Mouse (Mus musculus) liver (tissue): ENCODE data around the gene Ift140.

Source experiments
- DNase-seq: peaks from one replicate; pipeline ENCODE4 v3.0.0-alpha.2; 2020; ENCODE audit warnings: mixed read lengths

The Ift140 gene

DNA sequence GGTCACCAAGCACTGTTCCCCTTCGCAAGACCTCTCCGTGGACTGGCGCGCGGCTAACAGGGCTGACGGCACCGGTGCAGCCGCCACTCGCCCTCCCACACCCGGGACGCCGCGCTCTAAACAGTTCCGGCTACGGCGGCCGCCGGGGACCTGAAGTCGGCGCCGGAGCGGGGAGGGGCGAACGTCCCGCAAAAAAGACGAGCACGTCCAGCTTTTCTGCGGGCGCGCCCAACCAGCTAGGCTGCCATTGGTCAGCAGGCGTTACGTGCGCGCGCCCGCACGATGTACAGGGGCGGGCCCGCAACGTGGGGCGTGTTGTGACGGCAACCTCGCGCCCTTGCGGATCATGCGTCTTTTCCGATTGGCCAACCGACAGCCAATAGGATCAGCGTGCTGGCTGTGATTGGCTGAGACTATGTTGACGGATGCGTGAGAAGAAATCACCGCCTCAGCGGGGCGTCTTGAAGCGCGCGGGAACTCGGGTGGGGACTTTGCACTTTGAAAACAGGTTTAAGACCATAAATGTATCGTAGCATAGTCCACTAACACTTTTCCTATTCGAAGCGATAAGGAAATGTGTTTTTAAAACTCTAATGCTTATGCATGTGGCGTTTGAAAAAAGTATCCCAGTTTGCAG, at the start of gene Ift140, which contains the start of gene Cramp1l:
Gene Ift140, plus strand, starts transcription at position 431 of the 637 bp plus-strand sequence.
Gene Cramp1l, minus strand, starts transcription at position 134 of the 637 bp plus-strand sequence.
- peak; percentile 99 for DNase-seq

DNA sequence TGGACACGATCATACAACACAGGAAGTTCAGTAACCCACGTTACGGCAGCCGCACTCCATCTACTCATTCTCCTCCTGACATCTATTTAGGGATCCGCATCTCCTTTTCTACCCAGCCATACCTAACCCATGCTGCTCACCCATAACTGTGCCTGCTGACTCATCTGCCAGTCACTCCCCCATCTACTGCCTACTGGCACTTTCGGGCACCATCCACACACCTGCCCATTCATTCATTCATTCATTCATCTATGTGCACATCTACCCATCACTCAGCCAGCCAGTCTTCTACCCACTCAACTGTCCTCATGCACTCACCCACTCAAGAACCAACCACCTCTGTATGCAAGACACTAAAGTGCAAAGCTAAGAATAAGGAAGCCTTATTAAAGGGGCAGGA, 28.7 kb upstream of the Ift140 start:
- no peak for DNase-seq

DNA sequence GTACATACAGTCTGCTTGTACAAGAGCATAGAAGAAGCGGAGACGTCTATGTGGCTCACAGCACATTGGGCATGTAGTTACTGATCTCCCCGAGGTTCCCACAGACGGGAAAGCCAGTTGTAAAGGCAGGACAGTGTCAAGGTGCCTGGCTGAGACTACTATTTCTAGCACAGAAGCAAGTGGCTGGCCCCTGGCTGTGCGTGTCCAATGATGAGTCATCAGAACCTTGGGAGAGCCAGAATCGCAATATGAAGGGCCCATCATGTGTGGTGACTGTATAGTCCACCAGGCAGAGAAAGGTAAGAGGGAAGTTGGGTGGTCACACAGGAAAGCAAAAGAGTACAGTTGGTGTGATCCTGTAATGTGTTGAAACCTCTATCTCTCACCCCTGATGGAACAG, 21.2 kb upstream of the Ift140 start:
- no peak for DNase-seq

DNA sequence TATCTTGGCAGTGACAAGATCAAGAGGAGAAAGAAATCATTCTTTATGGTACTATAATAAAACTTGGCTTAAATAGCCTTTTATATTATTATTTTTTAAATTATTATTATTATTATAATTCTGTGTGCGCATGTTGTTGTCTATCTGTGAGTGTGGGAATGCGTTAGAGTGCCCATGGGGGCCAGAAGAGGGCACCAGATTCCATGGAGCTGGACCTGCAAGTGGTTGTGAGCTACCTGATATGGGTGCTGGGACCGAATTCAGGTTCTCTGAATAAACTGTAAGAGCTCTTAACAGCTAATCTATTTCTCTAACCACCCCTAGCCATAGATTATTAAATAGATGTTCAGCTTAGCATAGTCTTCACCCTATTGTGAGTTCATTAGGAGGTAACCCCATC, 10.8 kb upstream of the Ift140 start:
- DNase-seq: no peak

DNA sequence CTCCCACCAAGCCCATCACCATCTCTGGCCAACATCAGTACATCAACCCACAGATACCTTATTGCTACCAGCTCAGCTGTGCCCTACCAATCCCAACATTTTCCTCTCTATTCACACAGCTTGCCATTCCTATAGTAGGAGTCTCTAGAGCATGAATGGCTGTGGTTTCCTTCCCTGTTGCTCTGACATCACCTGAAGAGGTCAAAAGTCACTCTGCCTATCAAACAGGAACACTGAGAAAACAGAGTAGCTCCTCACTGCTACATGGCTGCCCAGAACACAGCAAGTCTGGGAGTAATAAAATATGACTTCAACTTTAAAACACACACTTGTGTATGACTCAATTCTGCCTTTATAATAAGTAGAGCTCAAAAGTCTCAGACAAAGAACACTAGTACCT, 8.4 kb upstream of the Ift140 start:
- no peak for DNase-seq

DNA sequence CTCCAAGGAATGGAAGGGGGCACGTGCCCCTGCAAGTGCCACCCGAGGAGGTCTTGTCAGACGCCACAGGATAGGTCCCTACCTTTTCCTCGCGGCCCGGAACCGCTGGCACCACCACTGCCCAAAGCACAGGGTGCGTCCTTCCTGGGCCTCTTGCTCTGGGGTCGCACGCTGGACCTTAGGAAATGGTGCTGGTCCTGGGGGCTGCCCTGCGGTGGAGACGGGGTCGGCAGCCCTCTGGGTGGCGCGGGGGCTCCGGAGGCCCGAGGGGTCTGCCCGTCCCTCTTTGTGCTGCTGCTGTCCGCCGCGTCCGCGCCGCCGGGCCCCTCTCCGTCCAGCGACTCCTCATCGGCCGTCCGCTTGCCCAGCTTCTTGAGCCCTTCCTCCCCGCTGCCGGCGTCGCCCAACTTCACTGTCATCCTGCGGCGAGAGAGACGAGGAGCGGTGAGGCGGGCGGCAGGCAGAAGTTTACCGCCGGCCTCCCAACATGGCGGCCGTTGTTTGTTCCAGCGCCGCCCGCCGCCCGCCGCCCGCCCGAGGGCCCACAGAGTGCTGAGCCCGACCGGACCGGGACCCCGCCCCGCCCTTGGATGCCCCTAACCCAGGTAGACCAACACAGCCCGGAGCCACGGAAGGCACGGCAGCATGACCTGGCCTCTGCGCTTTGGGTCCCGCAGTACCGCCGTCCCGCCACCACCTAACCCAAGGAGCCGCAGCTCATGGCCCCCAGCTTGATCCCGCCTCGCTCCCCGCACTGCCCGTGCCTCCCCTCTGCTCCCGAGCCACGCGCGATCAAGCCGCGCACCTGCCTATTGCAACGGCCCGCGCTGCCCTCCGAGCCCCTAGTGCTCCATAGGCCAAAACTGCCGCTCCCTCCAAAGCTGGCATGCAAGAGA, 2.0 kb upstream of the Ift140 start:
- DNase-seq: peak; percentile 69

DNA sequence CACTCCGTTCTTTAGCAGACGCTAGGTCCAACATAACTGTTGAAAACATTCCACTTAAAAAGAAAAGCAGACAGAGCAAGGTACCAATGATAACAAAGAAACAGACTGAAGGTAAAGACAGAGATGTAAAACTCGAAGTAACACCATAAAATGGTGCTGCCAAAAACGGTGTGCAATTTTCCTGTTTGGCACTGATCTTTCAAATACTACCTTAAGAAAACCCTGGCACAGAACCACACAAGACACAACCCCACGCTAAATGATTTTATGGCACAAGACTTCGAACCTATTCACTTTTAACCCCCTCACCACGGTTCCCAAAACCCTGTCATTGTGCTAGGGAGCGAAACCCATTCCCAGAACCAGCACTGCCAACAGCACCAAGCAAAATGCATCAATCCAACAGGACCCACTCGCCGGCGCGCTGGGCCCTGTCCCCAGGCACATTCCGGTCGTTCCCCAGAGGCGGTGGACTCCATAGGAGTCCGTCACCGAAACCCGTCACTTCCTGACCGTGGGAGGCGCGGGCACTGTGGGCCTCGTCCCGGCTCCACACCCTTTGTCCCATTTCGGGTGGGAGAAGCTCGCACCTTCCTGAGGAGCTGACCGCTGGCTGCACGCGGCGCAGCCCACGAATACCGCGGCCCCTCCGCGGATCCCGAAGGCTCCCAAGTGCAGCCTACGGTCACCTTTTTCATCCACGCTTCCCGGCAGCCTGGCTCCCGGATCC, 879 bp upstream of the Ift140 start:
- DNase-seq: peak; percentile 62

DNA sequence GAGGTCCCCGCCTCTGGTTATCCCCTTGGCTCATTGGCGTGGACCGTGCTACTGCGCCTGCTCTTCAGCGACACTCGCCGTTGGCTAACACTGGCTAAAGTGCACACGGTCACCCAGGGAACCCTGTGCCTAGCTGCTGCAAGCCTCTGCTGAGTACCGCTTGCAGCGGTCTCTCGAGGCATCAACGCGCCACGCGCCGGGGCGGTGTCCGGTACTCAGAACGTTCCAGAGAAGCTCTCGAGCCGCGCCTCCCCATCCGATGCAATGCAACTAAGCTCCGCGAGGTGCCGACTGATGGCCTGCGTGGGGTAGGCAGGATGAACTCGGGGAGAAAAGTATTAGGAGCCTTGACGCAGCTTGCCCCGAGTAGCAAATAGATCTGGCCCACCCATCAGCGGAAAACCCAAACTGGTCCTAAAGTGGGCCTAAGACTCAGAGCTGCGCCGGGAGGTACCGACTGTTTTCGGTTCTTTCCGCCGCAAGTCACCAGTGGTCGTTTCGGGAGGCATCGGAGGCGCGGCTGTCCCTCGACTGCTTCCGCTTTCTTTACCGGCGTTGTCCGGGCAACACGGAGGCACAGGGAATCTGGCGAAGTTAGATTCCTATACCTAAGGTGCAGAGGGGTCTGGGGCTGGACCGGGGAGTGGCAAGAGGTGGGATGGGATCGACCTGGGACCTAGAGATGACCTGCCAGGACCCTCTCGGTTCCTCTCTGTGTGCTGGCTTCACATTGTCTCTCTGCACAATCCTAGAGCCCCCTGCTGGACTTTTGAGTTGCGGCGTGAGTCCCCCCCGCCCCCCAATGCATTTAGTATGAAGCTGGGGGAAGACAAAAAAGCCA, 627 bp downstream of the Ift140 start:
- peak; percentile 84 for DNase-seq

DNA sequence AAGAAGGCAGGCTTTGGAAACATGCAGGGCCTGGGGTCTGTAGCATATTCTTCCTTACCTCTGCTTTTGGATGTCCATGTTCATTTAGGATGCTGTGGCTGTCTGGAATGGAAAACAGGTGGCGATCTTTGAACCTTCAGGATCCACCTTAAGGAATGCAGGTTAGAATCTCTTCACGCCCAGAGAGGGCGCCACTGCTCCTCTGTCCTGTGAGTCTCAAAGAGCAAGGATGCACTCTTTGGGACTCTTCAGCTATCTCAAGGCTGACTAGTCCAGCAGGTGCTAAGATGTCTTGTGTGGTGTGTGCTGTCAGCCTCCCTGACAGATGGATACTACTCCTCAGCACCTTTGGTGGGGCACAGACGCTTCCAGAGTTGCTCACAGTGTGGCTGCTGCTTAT, 20.3 kb downstream of the Ift140 start:
- DNase-seq: peak; percentile 42

DNA sequence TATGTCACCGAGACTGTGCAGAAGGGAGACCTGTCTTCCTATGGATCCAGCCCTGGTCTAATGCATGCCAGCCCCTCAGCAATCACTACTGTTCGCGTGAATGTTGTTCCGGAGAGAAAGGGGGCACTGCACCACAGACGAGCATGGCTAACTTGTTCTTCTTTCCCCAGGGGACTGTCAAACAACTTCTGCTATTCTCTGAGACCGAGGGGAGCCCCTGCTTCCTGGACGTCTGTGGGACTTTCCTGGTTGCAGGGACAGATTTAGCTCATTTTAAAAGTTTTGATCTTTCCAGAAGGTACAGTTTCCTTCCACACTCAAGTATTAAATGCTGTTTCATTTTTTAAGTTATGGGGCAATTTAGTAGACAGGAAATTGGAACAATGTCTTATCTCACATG, 29.0 kb downstream of the Ift140 start:
- DNase-seq: no peak

DNA sequence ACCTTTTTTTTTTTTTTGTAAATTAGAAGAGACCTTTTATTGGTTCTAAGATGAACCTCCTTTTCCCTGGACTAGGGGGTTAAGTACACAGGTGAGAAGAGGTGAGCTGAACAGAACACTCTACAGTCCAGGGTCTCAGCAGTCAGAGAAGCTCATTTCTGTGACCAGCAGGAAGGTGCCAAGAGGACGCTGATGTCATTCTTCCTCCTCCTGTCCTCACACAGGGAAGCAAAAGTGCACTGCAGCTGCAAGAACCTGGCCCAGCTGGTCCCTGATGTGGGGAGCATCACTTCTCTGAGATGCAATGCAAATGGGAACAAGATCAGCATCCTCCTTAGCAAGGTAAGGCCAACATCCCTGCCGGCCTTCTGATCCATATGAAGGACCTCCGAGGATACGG, 29.4 kb downstream of the Ift140 start:
- DNase-seq: no peak

DNA sequence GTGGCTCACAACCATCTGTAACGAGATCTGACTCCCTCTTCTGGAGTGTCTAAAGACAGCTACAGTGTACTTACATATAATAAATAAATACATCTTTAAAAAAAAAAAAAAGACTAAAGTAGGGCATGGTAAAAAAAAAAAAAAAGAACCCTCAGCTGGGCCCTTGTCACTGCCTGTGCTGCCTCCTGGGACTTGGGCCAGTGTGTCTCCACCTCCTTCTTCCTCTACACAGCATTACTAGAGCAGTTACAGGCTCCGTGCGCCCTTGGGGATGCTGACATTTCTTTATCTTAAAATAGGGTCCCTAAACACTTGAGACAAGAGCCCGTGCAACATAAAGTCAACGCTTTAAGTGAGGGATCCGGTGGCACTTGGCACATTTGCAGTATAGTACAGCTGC, 31.3 kb downstream of the Ift140 start:
- DNase-seq: no peak

DNA sequence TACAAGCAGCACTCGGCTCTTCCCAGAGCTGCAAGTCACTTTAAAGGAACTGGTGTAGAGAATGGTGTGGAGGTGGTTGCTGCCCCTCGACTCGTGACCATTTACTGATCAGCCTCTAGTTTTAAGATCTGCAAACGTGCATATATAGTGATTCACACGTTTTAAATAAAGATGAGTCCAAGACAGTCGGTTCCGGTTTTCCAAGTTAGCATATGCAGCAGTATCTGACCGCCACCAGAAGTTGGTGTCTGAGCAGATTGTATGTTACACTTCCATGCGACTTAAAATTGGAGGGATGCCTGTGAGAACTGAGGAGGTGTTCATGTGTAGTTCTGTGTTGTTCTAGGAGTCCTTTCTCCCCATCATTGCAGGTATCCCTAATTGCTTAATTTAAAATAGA, 37.4 kb downstream of the Ift140 start:
- DNase-seq: no peak

DNA sequence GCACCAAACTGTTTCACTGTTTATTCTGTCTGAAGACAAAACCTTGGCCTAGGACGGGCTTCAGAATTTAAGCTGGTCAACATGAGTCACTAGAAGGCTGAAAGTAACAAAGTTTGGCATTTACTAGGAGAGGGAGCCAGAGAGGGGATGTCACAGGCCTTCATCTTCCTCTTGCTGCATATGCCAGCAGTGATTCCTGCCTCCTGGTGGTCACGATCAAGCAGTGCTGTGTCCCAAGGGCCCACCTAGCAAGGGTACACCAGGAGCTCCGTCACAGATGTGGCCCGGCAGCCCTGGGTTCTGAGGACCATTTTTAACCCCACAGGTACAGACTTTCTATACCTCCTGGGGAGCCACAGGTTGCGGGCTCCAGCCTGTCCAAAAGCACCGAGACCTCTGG, 41.2 kb downstream of the Ift140 start:
- no peak for DNase-seq

DNA sequence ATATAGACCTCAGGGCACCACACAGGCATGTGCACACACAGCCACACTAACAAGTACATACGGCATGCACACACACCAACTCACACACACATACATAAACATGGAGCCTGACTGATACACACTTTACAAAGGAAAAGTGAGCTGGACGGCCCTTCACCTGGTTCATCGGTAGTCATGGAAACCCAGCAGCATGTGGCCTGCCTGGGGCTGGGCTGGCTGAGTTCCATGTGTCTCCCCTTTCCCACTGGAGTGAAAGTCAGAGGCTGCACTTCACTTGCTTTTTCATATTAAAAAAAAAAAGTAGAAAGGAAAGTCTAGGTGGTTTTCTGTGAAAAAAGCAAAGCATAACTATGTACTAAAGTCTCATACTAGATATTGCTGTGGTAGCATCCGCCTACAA, 47.4 kb downstream of the Ift140 start:
- DNase-seq: no peak

DNA sequence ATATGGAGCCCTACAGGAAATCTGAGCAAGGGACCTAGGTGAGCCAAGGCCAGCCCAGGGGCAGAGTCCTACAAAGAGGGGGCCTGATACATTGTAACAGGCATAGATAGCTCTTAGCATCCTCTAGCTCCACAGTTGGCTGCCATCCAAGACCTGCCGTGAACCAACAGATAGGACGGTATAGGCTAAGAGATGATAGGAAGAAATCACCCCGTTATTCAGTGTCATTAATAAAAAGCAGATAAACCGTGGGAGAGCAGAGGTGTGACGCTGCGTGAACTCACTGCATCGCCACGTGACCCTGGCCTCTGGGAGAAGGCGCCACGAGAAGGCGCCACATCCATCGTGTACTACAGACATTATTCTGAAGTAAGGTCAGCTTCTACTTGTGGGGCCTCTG, 48.0 kb downstream of the Ift140 start:
- peak; percentile 31 for DNase-seq

DNA sequence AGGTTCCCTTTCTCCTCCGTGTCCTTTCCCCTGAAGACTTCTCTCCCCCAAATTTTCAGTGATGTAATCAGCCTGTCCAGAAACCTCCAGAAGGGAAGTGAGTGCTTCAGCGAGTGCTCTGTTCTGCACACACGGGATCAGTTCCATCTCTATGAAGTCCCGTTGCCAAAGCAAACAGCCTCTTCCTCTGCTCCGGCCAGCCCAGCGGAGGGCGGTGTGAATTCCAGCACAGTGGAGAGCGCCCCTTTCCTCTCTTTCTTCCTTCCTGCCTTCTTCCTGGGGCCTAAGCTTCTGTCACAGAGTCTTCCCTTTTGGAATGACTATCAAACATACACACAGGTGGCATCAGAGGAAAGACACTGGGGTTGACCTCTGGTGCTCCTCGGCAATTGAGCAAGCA, 48.5 kb downstream of the Ift140 start:
- no peak for DNase-seq

DNA sequence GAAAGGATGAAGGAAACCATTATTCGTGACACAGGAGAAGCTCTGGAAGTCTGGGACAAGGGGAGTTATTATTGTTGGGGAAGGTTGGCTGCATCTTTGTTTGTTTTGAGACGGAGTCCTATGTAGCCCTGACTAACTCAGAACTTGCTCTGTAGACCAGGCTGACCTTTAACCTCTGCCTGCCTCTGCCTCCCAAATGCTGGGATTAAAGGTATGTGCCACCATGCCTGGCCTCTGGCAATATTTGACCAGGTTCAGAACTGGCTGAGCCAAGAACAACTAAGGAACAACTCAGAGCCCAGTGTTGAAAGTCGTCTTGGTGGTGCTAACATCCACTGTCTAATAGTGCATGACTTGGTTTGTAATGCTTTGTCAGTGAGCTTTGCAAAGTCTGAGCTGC, 49.3 kb downstream of the Ift140 start:
- no peak for DNase-seq

DNA sequence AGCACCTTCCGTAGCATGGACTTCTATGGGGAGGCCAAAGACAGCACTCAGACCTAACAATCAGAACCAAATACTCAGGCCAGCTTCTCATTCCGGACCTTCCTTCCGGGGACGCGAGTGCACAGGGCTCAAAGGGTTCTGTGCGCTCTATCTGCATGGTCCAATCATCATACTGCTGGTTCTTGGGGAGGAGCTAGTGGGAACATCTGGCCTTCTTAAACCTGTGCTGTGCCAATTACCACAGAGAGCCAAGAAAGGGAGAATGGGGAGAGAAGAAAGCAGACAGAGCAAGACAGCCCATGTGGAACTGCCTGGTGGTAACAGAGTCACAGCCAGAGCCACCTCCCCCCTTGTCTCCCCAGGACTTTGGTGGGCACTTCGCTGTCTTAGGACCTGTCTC, 50.7 kb downstream of the Ift140 start:
- DNase-seq: no peak

DNA sequence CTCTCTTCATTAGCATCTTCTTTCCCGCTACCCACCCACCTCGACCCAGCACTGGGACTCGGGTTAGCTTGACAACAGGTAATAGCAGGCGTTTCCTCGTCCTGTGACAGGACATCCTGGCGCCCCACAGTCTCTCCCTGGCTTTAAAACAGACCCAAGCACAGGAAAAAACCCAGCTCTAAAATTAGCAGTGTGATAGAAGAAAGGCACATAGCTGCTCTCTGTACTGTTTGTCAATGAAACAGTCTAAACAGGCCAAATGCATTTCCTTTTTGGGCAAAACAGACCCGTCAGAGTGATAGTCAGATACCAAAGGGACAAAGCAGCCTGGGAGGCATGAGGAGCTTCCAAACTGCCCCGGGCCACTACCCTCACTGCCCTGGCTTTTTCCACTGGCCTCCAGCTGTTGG, 51.6 kb downstream of the Ift140 start:
- no peak for DNase-seq

DNA sequence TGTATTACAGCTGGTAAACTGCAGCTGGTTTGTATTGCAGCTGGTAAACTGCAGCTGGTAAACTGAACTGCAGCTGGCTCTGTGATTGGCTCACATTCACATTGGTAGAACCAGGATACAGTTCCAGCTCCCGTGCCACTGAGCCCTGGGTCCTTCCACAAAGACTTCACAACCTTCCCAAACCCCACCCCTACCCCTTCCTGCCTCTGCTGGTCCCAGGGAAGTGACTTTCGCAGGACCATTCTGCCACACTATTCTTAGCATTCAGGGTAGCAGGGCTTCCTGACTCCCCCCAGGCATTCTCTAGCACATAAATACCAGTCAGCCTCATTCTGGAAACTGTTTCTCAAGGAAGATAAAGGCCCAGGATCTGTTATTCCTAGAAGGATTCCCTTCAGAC, 52.8 kb downstream of the Ift140 start:
- no peak for DNase-seq

DNA sequence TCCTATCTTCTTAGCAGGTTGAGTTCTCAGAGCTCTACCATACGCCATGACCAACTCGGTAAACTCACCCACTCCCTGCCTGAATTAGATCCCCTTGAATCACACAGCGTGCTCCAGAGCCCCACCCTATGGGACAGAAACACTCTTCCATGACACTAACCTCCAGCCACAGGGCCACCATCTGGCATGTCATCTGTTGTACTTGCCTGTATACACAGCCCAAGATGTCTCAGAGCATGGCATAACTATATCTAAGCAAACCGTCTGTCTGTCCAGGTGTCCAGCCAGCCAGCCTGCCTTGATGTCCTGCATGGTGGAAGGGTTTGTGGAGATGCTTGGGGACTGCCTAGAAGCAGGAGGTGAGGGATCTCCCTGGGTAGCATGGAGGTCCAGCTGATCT, 61.0 kb downstream of the Ift140 start:
- no peak for DNase-seq
